Mouse (Mus musculus) cerebellum, postnatal 14 days (tissue): Measurements from ENCODE around the gene Grem2.

Source experiments
- DNase-seq, 2 experiments: peaks; one replicate each; pipeline ENCODE4 v3.0.0; 2021; ENCODE audit warnings: mixed read lengths in 2 of 2

The Grem2 gene

GRCm38 (mm10) chr1:174921298-174921955 is at the start of gene Grem2:
TSS of gene Grem2 (minus strand) at chr1:174921819.
- DNase-seq: peak; percentile 30 to 31

- no peak for DNase-seq
Measured at GRCm38 (mm10) chr1:174959837-174960236, 38.2 kb upstream of the Grem2 start.

DNA sequence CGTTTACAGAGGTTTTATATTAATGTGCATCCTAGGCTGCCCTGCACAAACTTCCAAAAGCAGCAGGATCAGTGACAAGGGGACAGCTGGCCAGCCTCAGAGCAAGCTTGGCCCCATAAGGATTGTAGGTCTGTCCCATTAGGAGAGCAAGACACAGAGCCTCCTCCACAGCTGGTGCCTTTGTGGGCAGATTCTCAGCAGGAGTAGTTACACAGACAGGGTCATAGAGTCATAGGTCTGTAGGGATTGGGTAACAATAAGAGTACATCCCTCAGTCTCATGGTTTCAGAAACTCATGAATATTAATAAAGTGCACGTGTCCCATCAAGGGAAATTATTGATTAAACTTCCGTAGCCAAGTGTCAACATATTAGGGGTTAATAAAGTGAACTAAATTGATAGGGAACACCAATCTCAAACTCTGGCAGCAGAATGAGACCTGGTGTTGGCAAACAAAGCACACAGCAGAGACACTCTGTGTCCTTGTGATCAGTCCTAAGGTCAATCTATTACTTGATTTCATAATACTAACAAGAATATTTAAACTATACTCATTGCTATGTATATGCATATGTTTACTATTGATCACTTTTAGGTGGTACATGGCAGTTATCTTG is 9.5 kb upstream of the Grem2 start:
- DNase-seq: no peak

- DNase-seq: no peak
Measured at GRCm38 (mm10) chr1:174929459-174930181, 8.0 kb upstream of the Grem2 start.

GRCm38 (mm10) chr1:174918949-174919348 is 2.7 kb downstream of the Grem2 start:
- DNase-seq: no peak

GRCm38 (mm10) chr1:174918236-174918870 is 3.3 kb downstream of the Grem2 start:
- DNase-seq: no peak

DNA sequence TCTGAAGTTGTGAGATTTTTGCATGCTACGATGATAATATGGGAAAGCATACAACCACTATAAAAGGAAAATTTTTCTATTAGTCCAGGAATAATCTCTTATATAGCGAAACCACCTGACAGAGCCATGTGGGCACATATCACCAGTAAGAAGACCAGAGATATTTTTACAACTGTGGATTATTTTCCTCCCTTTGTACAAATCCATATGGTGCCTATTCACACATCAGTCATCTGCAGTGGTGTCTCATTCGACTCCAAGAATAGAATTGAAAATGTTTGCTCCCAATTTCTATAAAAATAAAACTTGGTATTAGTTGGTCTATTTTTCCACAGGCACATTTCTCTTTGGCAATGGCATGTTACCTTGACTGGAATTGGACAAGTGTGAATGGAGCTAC is 11.8 kb downstream of the Grem2 start:
- no peak for DNase-seq

- DNase-seq: no peak
Measured at GRCm38 (mm10) chr1:174908232-174908631, 13.4 kb downstream of the Grem2 start.

- no peak for DNase-seq
Measured at GRCm38 (mm10) chr1:174907637-174908036, 14.0 kb downstream of the Grem2 start.

- DNase-seq: no peak
Measured at GRCm38 (mm10) chr1:174902755-174903154, 18.9 kb downstream of the Grem2 start.

DNA sequence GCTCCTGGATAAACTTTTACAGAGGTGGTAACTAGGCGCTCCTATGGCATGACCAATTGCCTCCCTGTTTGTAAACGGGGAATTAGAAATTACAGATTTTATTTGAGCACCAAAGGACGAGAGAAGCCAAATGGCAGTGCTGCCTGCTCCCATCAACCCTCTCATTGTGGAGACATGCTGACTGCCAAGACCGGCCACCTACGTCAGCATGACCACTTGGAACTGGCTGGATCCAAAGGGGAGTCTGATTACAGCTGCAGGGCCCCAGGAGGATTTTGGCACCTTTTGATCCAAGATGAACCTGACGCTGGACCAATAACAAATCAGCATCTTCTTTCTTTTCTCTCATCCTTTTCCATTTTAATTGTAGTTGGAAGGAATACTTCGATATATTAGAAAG is 29.1 kb downstream of the Grem2 start:
- no peak for DNase-seq

DNA sequence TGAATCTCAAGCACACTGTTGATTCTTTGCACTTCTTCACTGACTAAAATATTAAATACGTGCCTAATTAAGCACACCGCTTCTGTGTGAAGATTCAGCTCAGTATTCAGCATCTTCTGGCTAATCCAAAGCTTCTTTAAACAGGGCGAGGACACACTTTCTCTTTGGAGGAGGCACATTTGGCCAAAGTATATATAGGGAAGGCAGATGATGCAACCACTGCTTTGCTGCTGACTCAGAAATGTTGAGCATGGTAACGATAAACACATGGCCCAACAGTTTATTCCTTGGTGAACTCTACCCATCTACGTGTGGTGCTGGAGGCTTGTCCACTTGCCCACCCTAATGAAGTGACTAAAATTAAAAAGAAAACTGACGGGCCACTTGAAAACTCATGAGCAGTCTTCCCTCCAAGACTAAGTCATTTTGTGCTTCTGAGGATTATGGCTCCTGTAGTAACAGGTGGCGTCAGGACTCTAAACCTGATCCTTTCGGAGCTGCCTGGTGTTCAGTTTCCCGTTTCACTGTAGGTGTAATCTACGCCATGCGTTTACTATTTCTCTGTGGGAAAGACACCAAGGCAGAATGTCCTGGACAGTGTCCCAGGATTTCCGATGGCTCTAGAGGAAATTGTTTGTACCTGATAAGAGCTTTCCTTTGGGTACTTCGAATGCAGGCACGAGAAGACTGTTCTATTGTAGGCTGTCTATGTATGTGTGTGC is 32.8 kb downstream of the Grem2 start:
- DNase-seq: no peak

- DNase-seq: no peak
Measured at GRCm38 (mm10) chr1:174888073-174888472, 33.5 kb downstream of the Grem2 start.

DNA sequence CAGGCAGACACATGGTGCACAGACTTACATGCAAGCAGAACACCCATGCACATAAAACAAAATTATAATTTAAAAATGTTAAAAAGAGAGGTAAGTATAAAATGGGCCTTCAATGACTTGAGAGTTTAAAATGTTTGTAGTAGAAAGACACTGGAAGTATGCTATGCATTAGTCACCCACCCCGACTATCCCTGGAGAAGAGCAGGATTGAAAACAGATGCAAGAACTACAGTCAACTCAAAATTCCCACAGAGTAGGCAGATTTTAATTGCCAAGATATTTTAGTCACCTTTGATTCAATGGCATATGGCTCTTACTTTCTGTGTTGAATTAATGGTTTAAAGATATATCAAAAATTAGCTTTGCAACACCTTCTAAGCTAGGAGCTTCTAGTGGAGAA is 39.1 kb downstream of the Grem2 start:
- no peak for DNase-seq

- no peak for DNase-seq
Measured at GRCm38 (mm10) chr1:174875173-174875572, 46.4 kb downstream of the Grem2 start.

GRCm38 (mm10) chr1:174860407-174861118 is 61.1 kb downstream of the Grem2 start:
- DNase-seq: peak; percentile 11 to 16

DNA sequence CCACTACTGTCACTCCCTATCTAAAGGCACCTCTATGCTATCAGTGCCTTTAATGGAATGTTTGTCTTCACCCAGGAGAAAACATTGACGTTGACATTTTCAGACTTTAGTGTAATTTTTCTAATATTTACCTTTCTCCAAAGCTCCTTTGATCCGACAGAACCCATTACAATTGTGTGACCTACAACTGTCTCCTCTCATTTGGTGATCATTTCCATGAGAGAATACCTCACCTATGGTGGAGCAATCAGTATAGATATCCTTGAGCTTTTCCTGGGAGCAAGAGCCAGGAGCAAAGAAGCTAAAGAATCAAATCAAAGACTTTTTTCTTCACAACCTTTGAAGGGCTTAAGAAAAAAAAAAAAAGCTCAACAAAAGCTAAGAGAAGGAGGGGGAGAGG is 65.4 kb downstream of the Grem2 start:
- DNase-seq: no peak

GRCm38 (mm10) chr1:174844786-174845185 is 76.8 kb downstream of the Grem2 start:
- no peak for DNase-seq

DNA sequence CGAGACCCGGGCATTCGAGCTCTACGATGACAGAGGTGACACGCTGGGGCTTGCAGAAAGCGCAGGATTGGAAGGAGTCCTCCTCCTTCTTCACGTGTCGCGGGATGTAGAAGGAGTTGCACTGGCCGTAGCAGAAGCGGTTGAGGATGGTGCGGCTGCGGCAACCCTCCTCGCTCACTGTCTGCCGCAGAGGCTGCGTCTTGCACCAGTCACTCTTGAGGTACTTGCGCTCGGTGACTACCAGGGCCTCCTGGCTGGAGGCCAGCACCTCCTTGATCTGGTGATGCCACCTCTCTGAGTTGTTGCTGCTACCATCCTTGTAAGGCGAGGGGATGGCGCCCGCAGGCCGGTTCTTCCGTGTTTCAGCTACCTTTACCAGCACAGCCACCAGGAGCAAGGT is 84.8 kb downstream of the Grem2 start:
- no peak for DNase-seq

GRCm38 (mm10) chr1:174826562-174826961 is 95.1 kb downstream of the Grem2 start:
- DNase-seq: no peak

DNA sequence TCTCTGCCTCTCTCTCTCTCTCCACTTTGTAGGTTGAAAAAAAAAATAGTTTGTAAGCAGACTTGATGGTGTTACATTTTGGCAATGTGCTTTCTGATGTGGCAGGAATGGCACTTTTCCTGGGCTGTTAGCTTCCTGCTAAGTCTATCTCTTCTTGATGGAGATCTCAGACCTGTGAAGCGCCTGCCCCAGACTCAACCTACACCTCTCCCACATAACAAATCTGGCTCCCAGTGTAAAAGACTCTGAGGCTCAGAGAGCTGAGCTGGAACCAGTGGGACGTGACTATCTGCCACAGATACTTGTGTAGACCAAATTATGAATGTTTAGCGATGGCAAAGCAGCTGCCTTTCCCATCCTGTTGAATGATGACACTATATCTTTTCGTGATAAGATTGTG is 109.8 kb downstream of the Grem2 start:
- DNase-seq: no peak

GRCm38 (mm10) chr1:174788617-174789016 is 133.0 kb downstream of the Grem2 start:
- no peak for DNase-seq
